Mouse (Mus musculus): ENCODE measurements around the gene Olfr128. TPM values are rescaled to one million over a fixed set of nuclear protein-coding genes. Genes with fewer than 3 reads are reported as not detected.

The Olfr128 gene
- polyA plus RNA-seq, 1 experiment: not detected

Other genes starting within 250 kb of the Olfr128 start
- not detected for gene Olfr119, start 224.0 kb upstream of the Olfr128 start, polyA plus RNA-seq (2012; fragmentation: generic; extraction: Trizol)
- not detected for gene Olfr120, start 198.7 kb upstream of the Olfr128 start, polyA plus RNA-seq (2012; fragmentation: generic; extraction: Trizol)
- not detected for gene Olfr121, start 171.7 kb upstream of the Olfr128 start, polyA plus RNA-seq (2012; fragmentation: generic; extraction: Trizol)
- gene Olfr122, start 151.9 kb upstream of the Olfr128 start, polyA plus RNA-seq (2012; fragmentation: generic; extraction: Trizol): not detected
- gene Olfr123, start 127.0 kb upstream of the Olfr128 start, polyA plus RNA-seq (2012; fragmentation: generic; extraction: Trizol): not detected
- gene Olfr124, start 120.7 kb upstream of the Olfr128 start, polyA plus RNA-seq (2012; fragmentation: generic; extraction: Trizol): not detected
- not detected for gene Olfr125, start 87.6 kb upstream of the Olfr128 start, polyA plus RNA-seq (2012; fragmentation: generic; extraction: Trizol)
- gene Olfr126, start 73.1 kb upstream of the Olfr128 start, polyA plus RNA-seq (2012; fragmentation: generic; extraction: Trizol): not detected
- not detected for gene Olfr127, start 20.1 kb upstream of the Olfr128 start, polyA plus RNA-seq (2012; fragmentation: generic; extraction: Trizol)
- not detected for gene Olfr761, start 32.5 kb downstream of the Olfr128 start, polyA plus RNA-seq (2012; fragmentation: generic; extraction: Trizol)
- gene Olfr129, start 139.5 kb downstream of the Olfr128 start, polyA plus RNA-seq (2012; fragmentation: generic; extraction: Trizol): not detected
- not detected for gene Olfr130, start 143.4 kb downstream of the Olfr128 start, polyA plus RNA-seq (2012; fragmentation: generic; extraction: Trizol)
- not detected for gene Olfr131, start 168.1 kb downstream of the Olfr128 start, polyA plus RNA-seq (2012; fragmentation: generic; extraction: Trizol)
- not detected for gene Olfr132, start 214.0 kb downstream of the Olfr128 start, polyA plus RNA-seq (2012; fragmentation: generic; extraction: Trizol)
- gene Olfr133, start 224.7 kb downstream of the Olfr128 start, polyA plus RNA-seq (2012; fragmentation: generic; extraction: Trizol): not detected

Measured in myocyte (in vitro differentiated cells).